Mouse (Mus musculus): ENCODE data around the gene Cmtm3. TPM values are rescaled to one million over a fixed set of nuclear protein-coding genes. Genes with fewer than 3 reads are reported as not detected.
"Not testable (repeated sequence)": the region's sequence is repeated elsewhere in the genome, so short reads cannot be mapped to it uniquely, and the experiment has no call there.

The Cmtm3 gene
- total RNA-seq (2021) = 10 to 100 TPM; 11.7 to 17.4 TPM

GRCm38 (mm10) chr8:104339229-104339982, at the start of gene Cmtm3:
TSS of gene Cmtm3 (plus strand) at chr8:104339410.
- DNase-seq = peak; percentile 21 to 27

- not testable (repeated sequence) for DNase-seq
Measured at GRCm38 (mm10) chr8:104293081-104293480, 46.1 kb upstream of the Cmtm3 start, which contains the start of gene Cmtm2a. TSS of gene Cmtm2a (minus strand) at chr8:104293181.

GRCm38 (mm10) chr8:104294396-104294795, 44.8 kb upstream of the Cmtm3 start:
- no peak for DNase-seq

- DNase-seq = peak in 1 of 2 experiments; percentile 18
Measured at GRCm38 (mm10) chr8:104301577-104301976, 37.6 kb upstream of the Cmtm3 start.

GRCm38 (mm10) chr8:104302536-104302935, 36.7 kb upstream of the Cmtm3 start:
- not testable (repeated sequence) for DNase-seq

GRCm38 (mm10) chr8:104304962-104305361, 34.2 kb upstream of the Cmtm3 start:
- no peak for DNase-seq

GRCm38 (mm10) chr8:104308341-104308740, 30.9 kb upstream of the Cmtm3 start:
- DNase-seq = not testable (repeated sequence)

- DNase-seq = peak; percentile 30
Measured at GRCm38 (mm10) chr8:104309441-104310155, 29.6 kb upstream of the Cmtm3 start, which contains the start of the genes Gm45711 and Cmtm1. TSS of gene Gm45711 (minus strand) at chr8:104310081. TSS of gene Cmtm1 (minus strand) at chr8:104310145.

GRCm38 (mm10) chr8:104312023-104312422, 27.2 kb upstream of the Cmtm3 start:
- not testable (repeated sequence) for DNase-seq

GRCm38 (mm10) chr8:104313311-104313710, 25.9 kb upstream of the Cmtm3 start:
- DNase-seq = no peak

- not testable (repeated sequence) for DNase-seq
Measured at GRCm38 (mm10) chr8:104321267-104321666, 17.9 kb upstream of the Cmtm3 start, which contains the start of gene Gm11020. TSS of gene Gm11020 (plus strand) at chr8:104321567.

GRCm38 (mm10) chr8:104321930-104322329, 17.3 kb upstream of the Cmtm3 start, which contains the start of gene Cmtm2b:
TSS of gene Cmtm2b (plus strand) at chr8:104322230.
- DNase-seq = not testable (repeated sequence)

GRCm38 (mm10) chr8:104332665-104333631, 6.3 kb upstream of the Cmtm3 start:
- no peak for DNase-seq

GRCm38 (mm10) chr8:104333786-104334185, 5.4 kb upstream of the Cmtm3 start:
- DNase-seq = no peak

- no peak for DNase-seq
Measured at GRCm38 (mm10) chr8:104334196-104334595, 5.0 kb upstream of the Cmtm3 start.

- no peak for DNase-seq
Measured at GRCm38 (mm10) chr8:104336806-104337205, 2.4 kb upstream of the Cmtm3 start.

- no peak for DNase-seq
Measured at GRCm38 (mm10) chr8:104337890-104338289, 1.3 kb upstream of the Cmtm3 start.

- DNase-seq = no peak
Measured at GRCm38 (mm10) chr8:104339983-104340232, 698 bp downstream of the Cmtm3 start.

GRCm38 (mm10) chr8:104340233-104341105, 1.3 kb downstream of the Cmtm3 start:
- DNase-seq = peak; percentile 58 to 64

GRCm38 (mm10) chr8:104341106-104341561, 1.9 kb downstream of the Cmtm3 start:
- DNase-seq = peak; percentile 14 to 18

- DNase-seq = no peak
Measured at GRCm38 (mm10) chr8:104341678-104342077, 2.5 kb downstream of the Cmtm3 start.

Measured in layer of hippocampus, postnatal 36 days (tissue).